Comparison of ENCODE assay signal across 44 mouse cellular contexts in genomic region chr1:93986167-93986566, GRCm38 (mm10). TPM values are rescaled to one million over a fixed set of nuclear protein-coding genes. Genes with fewer than 3 reads are reported as not detected.
"Had no signal": no experiment of that assay in that cellular context is flagged by ENCODE, and none has a peak within 500 bp of the region (broad histone marks: within the 10 kb centered on the region; RNA-seq: fewer than 3 reads in every experiment).

No protein-coding gene starts in this region.

- DNase-seq: left cerebral cortex, postnatal 4 days; liver; liver, embryonic 13.5 days; liver, postnatal 0 days; lung, adult 18-20 months; lung, adult 2 months; lung, embryonic 14.5 days; lung, postnatal 10 days; lung, postnatal 14 days; lung, postnatal 36 days; lung, postnatal 4 days; midbrain, embryonic 14.5 days had no signal

- H3K4me1 ChIP-seq: limb, embryonic 10.5 days; limb, embryonic 12.5 days; limb, embryonic 13.5 days; limb, embryonic 15.5 days; liver, embryonic 12.5 days; liver, embryonic 13.5 days; liver, embryonic 15.5 days; lung, embryonic 15.5 days; megakaryocyte, embryonic 14.5 days; midbrain, embryonic 10.5 days; midbrain, embryonic 12.5 days; midbrain, embryonic 13.5 days; midbrain, embryonic 15.5 days; neural tube, embryonic 12.5 days had no signal

- H3K9ac ChIP-seq: limb, embryonic 12.5 days; limb, embryonic 13.5 days; limb, embryonic 15.5 days; liver, embryonic 12.5 days; liver, embryonic 13.5 days; liver, embryonic 14.5 days; liver, embryonic 15.5 days; liver, postnatal 0 days; lung, embryonic 14.5 days; lung, embryonic 15.5 days; midbrain, embryonic 12.5 days; midbrain, embryonic 13.5 days; midbrain, embryonic 15.5 days; neural tube, embryonic 12.5 days had no signal

- H3K27me3 ChIP-seq: limb, embryonic 12.5 days; limb, embryonic 13.5 days; limb, embryonic 15.5 days; liver, embryonic 12.5 days; liver, embryonic 13.5 days; liver, embryonic 15.5 days; lung, embryonic 15.5 days; megakaryocyte, embryonic 14.5 days; midbrain, embryonic 12.5 days; midbrain, embryonic 13.5 days; midbrain, embryonic 15.5 days; neural tube, embryonic 12.5 days had no signal

- H3K27ac ChIP-seq: limb, embryonic 10.5 days; limb, embryonic 12.5 days; limb, embryonic 13.5 days; limb, embryonic 15.5 days; liver, embryonic 12.5 days; liver, embryonic 13.5 days; liver, embryonic 14.5 days; liver, embryonic 15.5 days; lung, embryonic 15.5 days; macrophage; midbrain, embryonic 10.5 days; midbrain, embryonic 12.5 days; midbrain, embryonic 13.5 days; midbrain, embryonic 15.5 days; neural tube, embryonic 12.5 days had no signal

- H3K4me3 ChIP-seq: limb, embryonic 10.5 days; limb, embryonic 12.5 days; limb, embryonic 13.5 days; limb, embryonic 15.5 days; liver, embryonic 12.5 days; liver, embryonic 13.5 days; liver, embryonic 15.5 days; lung, embryonic 15.5 days; megakaryocyte, embryonic 14.5 days; midbrain, embryonic 10.5 days; midbrain, embryonic 12.5 days; midbrain, embryonic 13.5 days; midbrain, embryonic 15.5 days; myocyte; neural tube, embryonic 12.5 days had no signal

- H3K9me3 ChIP-seq: limb, embryonic 10.5 days; limb, embryonic 12.5 days; limb, embryonic 13.5 days; limb, embryonic 15.5 days; liver, embryonic 12.5 days; liver, embryonic 13.5 days; liver, embryonic 15.5 days; lung, embryonic 15.5 days; megakaryocyte, embryonic 14.5 days; midbrain, embryonic 10.5 days; midbrain, embryonic 12.5 days; midbrain, embryonic 13.5 days; midbrain, embryonic 15.5 days; neural tube, embryonic 12.5 days had no signal

- H3K36me3 ChIP-seq: limb, embryonic 10.5 days; limb, embryonic 12.5 days; limb, embryonic 13.5 days; limb, embryonic 15.5 days; liver, embryonic 12.5 days; liver, embryonic 13.5 days; liver, embryonic 15.5 days; lung, embryonic 15.5 days; midbrain, embryonic 10.5 days; midbrain, embryonic 12.5 days; midbrain, embryonic 13.5 days; midbrain, embryonic 15.5 days; neural tube, embryonic 12.5 days had no signal

RNA-seq across cellular contexts. Expression of gene Gal3st2c, which starts 4.1 kb away (rescaled TPM):
- total RNA-seq: left cerebral cortex, postnatal 25 days; liver, adult 2 months; megakaryocyte progenitor cell, adult 5-6 weeks; megakaryocyte, adult 5-6 weeks; megakaryocyte-erythroid progenitor cell, adult 5-6 weeks; midbrain, postnatal 0 days; monocyte, adult 5-6 weeks had no signal
- polyA plus RNA-seq: limb, embryonic 10.5 days; limb, embryonic 11.5 days; limb, embryonic 12.5 days; limb, embryonic 13.5 days; limb, embryonic 14.5 days; limb, embryonic 15.5 days; liver, adult 2 months; liver, embryonic 11.5 days; liver, embryonic 12.5 days; liver, embryonic 13.5 days; liver, embryonic 14.5 days; liver, embryonic 15.5 days; liver, embryonic 16.5 days; liver, postnatal 0 days; lung, adult 2 months; lung, embryonic 14.5 days; lung, embryonic 15.5 days; lung, embryonic 16.5 days; lung, postnatal 0 days; macrophage; midbrain, embryonic 10.5 days; midbrain, embryonic 11.5 days; midbrain, embryonic 12.5 days; midbrain, embryonic 13.5 days; midbrain, embryonic 14.5 days; midbrain, embryonic 15.5 days; midbrain, embryonic 16.5 days; midbrain, postnatal 0 days; myocyte; neural tube, embryonic 11.5 days; neural tube, embryonic 12.5 days had no signal

RNA-seq across cellular contexts. Expression of gene Neu4, which starts 34.1 kb away (rescaled TPM):
- total RNA-seq: liver, adult 2 months; megakaryocyte progenitor cell, adult 5-6 weeks; megakaryocyte, adult 5-6 weeks; megakaryocyte-erythroid progenitor cell, adult 5-6 weeks; monocyte, adult 5-6 weeks had no signal
- polyA plus RNA-seq: limb, embryonic 10.5 days; limb, embryonic 11.5 days; limb, embryonic 12.5 days; limb, embryonic 13.5 days; limb, embryonic 14.5 days; limb, embryonic 15.5 days; liver, adult 2 months; liver, embryonic 11.5 days; liver, embryonic 12.5 days; liver, embryonic 13.5 days; liver, embryonic 14.5 days; liver, embryonic 15.5 days; liver, embryonic 16.5 days; liver, postnatal 0 days; lung, adult 2 months; lung, embryonic 14.5 days; lung, embryonic 15.5 days; lung, embryonic 16.5 days; lung, postnatal 0 days; macrophage; midbrain, embryonic 10.5 days; midbrain, embryonic 11.5 days; midbrain, embryonic 12.5 days; midbrain, embryonic 13.5 days; midbrain, embryonic 14.5 days; midbrain, embryonic 15.5 days; midbrain, embryonic 16.5 days; myocyte; neural tube, embryonic 11.5 days; neural tube, embryonic 12.5 days had no signal
